Mouse (Mus musculus) testis, adult 2 months (tissue): ENCODE data around the gene B4galnt1. TPM values are rescaled to one million over a fixed set of nuclear protein-coding genes. Genes with fewer than 3 reads are reported as not detected.

ENCODE experiments used
- H3K27ac ChIP-seq: fragments of 200-500 bp; 2 replicates; pipeline ENCODE4 v1.5.1; 2012; ENCODE audit warnings: low read depth, low read length; ENCODE audit not compliant: control insufficient read depth, insufficient read depth
- H3K27me3 ChIP-seq: fragments of 200-500 bp; 2 replicates; pipeline ENCODE4 v1.6.1; 2012; ENCODE audit warnings: mild to moderate bottlenecking, low read length, moderate library complexity; ENCODE audit not compliant: control insufficient read depth, insufficient read depth
- H3K36me3 ChIP-seq: fragments of 200-500 bp; 2 replicates; pipeline ENCODE4 v1.6.1; 2012; ENCODE audit warnings: mild to moderate bottlenecking, low read length; ENCODE audit not compliant: control insufficient read depth, insufficient read depth
- H3K4me1 ChIP-seq: fragments of 200-500 bp; 2 replicates; pipeline ENCODE4 v1.6.1; 2012; ENCODE audit warnings: low read length; ENCODE audit not compliant: control insufficient read depth, insufficient read depth
- H3K4me3 ChIP-seq: fragments of 200-500 bp; 2 replicates; pipeline ENCODE4 v1.5.1; 2012; ENCODE audit warnings: low read depth, mild to moderate bottlenecking, low read length, moderate library complexity, mixed read lengths; ENCODE audit not compliant: control insufficient read depth
- CTCF ChIP-seq: fragments of 200-500 bp; IDR thresholded peaks from 2 replicates; pipeline ENCODE4 v1.5.1; 2012; ENCODE audit warnings: low read depth, mild to moderate bottlenecking, inconsistent platforms, low read length, moderate library complexity; ENCODE audit not compliant: control insufficient read depth, insufficient read depth, insufficient replicate concordance
- POLR2A ChIP-seq: fragments of 200-500 bp; IDR thresholded peaks from 2 replicates; pipeline ENCODE4 v1.6.1; 2012; ENCODE audit warnings: low read depth, mild to moderate bottlenecking, inconsistent platforms, low read length, moderate library complexity; ENCODE audit not compliant: control insufficient read depth
- polyA plus RNA-seq: library from polyadenylated mRNA; depleted of rRNA; stranded (reverse); fragments of >200 nt; gene quantifications from 2 replicates; pipeline ENCODE4 v1.2.3, GENCODE M21; 2012

The B4galnt1 gene
- polyA plus RNA-seq, 1 experiment: 27.0 TPM

DNA sequence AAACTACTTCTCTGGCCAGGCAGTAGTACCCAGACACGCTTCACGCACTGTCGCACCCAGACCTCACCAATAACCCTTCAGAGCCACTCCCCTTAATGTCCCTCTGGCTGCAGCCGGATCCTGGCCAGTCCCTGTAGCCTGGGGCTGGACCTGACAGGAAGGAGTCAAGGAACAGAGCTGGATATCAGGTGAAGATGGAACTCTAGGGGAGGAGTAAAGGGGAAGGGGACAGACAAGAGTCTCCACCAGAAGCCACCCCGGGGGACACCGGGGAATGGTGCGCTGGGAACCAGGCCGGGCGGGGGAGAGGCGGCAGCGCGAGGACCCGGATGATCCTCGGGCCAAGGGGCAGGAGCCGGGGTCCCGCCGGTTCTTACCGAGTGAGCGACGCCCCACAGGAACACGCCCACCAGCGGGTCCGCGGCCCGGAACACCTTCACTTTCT is 46.0 kb downstream of the B4galnt1 start:
- no peaks in the 10 kb centered on the region for H3K27me3 ChIP-seq
- peak overlapping the region; percentile 94 for H3K4me3 ChIP-seq
- H3K36me3 ChIP-seq: no peaks in the 10 kb centered on the region
- H3K4me1 ChIP-seq: peaks cover 6% of the 10 kb centered on the region
- H3K27ac ChIP-seq: peak overlapping the region; percentile 69
- no peak for TF ChIP-seq CTCF
- TF ChIP-seq POLR2A: no peak

DNA sequence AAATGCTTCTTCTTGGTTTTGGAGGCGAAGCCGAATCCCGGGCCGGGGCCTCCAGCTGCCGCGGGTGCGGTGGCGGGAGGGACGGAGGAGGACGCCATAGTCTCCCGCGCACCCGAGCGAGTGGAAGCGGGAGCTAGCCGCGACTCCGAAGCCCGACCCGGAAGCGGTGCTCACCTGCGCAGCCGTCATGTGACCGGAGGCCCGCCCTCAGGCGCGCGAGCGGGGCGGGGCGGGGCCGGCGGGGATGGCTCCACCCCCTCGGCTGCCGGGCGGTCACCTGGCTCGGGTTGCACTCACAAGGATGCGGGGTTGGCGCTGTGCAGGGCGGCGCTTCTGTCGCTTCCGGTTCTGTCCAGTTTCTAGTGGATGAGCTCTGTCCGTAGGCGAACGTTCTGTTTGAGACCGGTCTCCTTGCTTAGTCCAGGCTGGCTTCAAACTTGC is 46.4 kb downstream of the B4galnt1 start, which contains the start of gene Pip4k2c:
Gene Pip4k2c (minus strand): TSS at position 172 of the 441 bp plus-strand sequence.
- H3K27me3 ChIP-seq: no peaks in the 10 kb centered on the region
- peak within 1 kb of the TSS; percentile 94 for H3K4me3 ChIP-seq
- H3K27ac ChIP-seq: peak within 1 kb of the TSS; percentile 69
- H3K4me1 ChIP-seq: peaks cover 6% of the 10 kb centered on the region
- TF ChIP-seq CTCF (no peak), POLR2A (peak; percentile 88)
- H3K36me3 ChIP-seq: no peaks in the 10 kb centered on the region

DNA sequence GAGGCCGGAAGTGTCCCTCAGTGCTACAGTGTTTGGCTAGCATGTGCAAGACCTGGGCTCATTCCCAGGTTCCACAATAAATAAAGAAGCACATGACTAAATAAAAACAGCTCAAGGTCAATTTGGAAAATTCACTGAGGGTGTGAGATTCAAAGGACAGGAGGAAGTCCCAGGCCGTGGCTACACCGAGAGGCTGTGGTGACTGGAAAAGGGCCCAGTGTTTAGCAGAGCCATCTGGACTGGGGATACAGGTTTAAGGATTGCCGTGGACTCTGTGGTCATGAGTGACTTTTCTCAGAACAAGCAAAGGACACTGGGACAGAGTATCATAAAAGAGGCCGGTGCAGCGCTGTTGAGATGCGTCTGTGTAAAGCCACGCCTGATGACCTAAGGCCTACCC is 48.2 kb downstream of the B4galnt1 start:
- no peaks in the 10 kb centered on the region for H3K27me3 ChIP-seq
- H3K4me3 ChIP-seq: no peak overlapping the region
- no peak for TF ChIP-seq POLR2A
- no peak for TF ChIP-seq CTCF
- H3K27ac ChIP-seq: no peak overlapping the region
- no peaks in the 10 kb centered on the region for H3K36me3 ChIP-seq
- H3K4me1 ChIP-seq: peaks cover 6% of the 10 kb centered on the region

DNA sequence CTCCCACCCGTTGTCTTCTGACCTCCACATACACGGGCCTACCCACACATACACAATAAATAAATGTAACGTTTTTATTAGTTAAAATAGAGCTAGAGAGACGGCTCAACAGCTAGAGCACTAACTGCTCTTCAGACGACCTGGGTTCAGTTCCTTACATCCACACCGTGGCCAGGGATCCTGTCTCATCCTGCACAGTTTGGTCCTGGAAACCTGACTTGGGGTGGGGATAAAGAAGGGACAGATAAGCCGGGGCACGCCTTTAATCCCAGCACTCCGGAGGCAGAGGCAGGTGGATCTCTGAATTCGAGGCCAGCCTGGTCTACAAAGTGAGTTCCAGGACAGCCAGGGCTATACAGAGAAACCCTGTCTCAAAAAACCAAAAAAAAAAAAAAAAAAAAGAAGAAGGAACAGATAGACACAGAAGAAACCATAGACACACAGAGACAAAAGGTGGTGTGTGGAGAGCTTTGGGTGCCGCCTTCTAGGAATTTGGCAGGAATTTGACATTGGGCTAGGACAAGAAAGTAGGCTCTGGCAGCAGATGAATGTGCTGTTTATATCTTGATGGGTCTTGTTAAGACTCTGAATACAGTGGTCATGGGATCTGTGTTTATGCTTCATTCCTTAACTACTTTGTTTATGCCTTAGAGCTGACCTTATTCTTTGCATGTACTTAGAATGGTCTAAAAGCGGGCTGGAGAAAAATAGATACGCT is 48.8 kb downstream of the B4galnt1 start:
- peaks cover 6% of the 10 kb centered on the region for H3K4me1 ChIP-seq
- no peaks in the 10 kb centered on the region for H3K36me3 ChIP-seq
- H3K27ac ChIP-seq: no peak overlapping the region
- H3K4me3 ChIP-seq: no peak overlapping the region
- H3K27me3 ChIP-seq: no peaks in the 10 kb centered on the region
- TF ChIP-seq CTCF (no peak), POLR2A (no peak)

DNA sequence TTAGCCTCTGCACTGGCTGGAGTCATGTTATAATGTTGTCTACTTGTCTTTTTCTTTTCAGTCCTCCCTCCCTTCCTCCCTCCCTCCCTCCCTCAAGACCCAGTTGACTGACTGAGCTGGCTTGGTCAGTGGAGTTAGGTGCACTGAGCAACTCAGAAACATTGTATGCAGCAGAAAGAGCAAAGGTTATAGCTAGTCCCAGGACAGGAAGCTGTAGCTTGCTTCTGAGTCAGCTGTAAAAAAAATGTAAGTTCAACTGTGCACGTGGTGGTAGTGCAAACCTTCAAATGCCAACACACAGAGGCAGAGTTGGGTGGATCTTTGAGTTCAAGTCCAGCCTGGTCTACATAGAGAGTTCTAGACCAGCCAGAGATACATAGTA is 49.4 kb downstream of the B4galnt1 start:
- H3K27me3 ChIP-seq: no peaks in the 10 kb centered on the region
- no peak overlapping the region for H3K4me3 ChIP-seq
- H3K36me3 ChIP-seq: no peaks in the 10 kb centered on the region
- no peak overlapping the region for H3K27ac ChIP-seq
- TF ChIP-seq POLR2A (no peak), CTCF (no peak)
- peaks cover 6% of the 10 kb centered on the region for H3K4me1 ChIP-seq

DNA sequence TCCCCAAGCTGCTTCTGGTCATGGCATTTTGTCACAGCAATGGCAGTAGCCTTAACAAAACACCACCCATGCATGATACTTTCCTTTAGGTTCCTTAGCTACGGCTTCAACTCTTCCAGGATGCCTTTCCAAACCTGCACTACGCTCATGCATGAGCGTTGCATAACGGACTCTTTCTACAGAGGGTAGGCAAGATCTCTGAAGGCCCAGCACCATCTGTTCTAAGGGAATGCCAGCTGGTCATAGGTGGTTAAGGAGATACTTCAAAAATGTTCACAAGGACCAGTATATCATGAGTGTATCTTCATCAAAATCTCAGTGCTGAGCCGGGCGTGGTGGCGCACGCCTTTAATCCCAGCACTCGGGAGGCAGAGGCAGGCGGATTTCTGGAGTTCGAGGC is 51.4 kb downstream of the B4galnt1 start:
- Histone ChIP-seq H3K4me3 (no peak overlapping the region), H3K27me3 (no peaks in the 10 kb centered on the region), H3K4me1 (no peaks in the 10 kb centered on the region; the same call in 1 of the 2 replicates), H3K27ac (no peak overlapping the region), H3K36me3 (no peaks in the 10 kb centered on the region)
- TF ChIP-seq POLR2A: no peak

DNA sequence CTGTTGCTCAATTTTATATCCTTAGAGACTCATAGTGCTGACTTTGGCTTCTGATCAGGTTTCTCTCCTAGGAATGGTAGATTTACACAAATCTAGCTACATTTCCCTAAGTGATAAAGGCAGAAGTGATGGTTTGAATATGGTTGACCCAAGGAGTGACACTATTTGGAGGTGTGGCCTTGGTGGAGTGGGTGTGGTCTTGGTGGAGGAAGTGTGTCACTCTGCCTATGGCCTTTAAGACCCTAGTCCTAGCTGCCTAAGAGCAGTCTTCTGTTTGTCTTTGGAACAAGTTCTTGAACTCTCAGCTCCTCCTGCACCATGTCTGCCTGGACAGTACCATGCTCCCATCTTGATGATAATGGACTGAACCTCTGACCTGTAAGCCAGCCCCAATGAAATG is 52.2 kb downstream of the B4galnt1 start:
- TF ChIP-seq POLR2A: no peak
- TF ChIP-seq CTCF: no peak
- no peak overlapping the region for H3K4me3 ChIP-seq
- no peaks in the 10 kb centered on the region for H3K36me3 ChIP-seq
- no peak overlapping the region for H3K27ac ChIP-seq
- H3K27me3 ChIP-seq: no peaks in the 10 kb centered on the region
- H3K4me1 ChIP-seq: no peaks in the 10 kb centered on the region
